Mouse (Mus musculus) MEL (cell line): ENCODE data around the gene Olfr718-ps1. TPM values are rescaled to one million over a fixed set of nuclear protein-coding genes. Genes with fewer than 3 reads are reported as not detected.

Experiments
- DNase-seq: peaks from one replicate; pipeline ENCODE4 v3.0.0; 2011; ENCODE audit warnings: low read depth, low spot score
- H3K27ac ChIP-seq: 2 replicates; pipeline ENCODE4 v1.5.1; 2012; ENCODE audit warnings: low read depth, mild to moderate bottlenecking, control low read depth, low read length, moderate library complexity; ENCODE audit not compliant: control insufficient read depth
- H3K27me3 ChIP-seq, 2 experiments: fragments of 150-350 bp in 1 of 2; sonication (generic) in 1 of 2; 2 replicates each; pipeline ENCODE4 v1.6.1; 2012; ENCODE audit warnings: low read length in 2 of 2, mild to moderate bottlenecking in 2 of 2, improper control_type of control experiment in 1 of 2, moderate library complexity in 1 of 2; ENCODE audit not compliant: insufficient read depth in 2 of 2, control insufficient read depth in 1 of 2
- H3K36me3 ChIP-seq, 2 experiments: 2 replicates each; pipeline ENCODE4 v1.6.1; 2012 to 2014; ENCODE audit warnings: low read length in 2 of 2, improper control_type of control experiment in 1 of 2, inconsistent platforms in 1 of 2, mild to moderate bottlenecking in 1 of 2; ENCODE audit not compliant: insufficient read depth in 2 of 2, control insufficient read depth in 1 of 2
- H3K4me1 ChIP-seq, 2 experiments: fragments of 150-350 bp in 1 of 2; sonication (generic) in 1 of 2; 2 replicates each; pipeline ENCODE4 v1.6.1; 2012; ENCODE audit warnings: low read length in 2 of 2, improper control_type of control experiment in 1 of 2, mild to moderate bottlenecking in 1 of 2; ENCODE audit not compliant: insufficient read depth in 2 of 2, control insufficient read depth in 1 of 2
- H3K4me3 ChIP-seq, 2 experiments: fragments of 150-350 bp in 1 of 2; sonication (generic) in 1 of 2; 2 replicates each; pipeline ENCODE4 v1.5.1; 2012; ENCODE audit warnings: low read depth in 2 of 2, low read length in 2 of 2, mild to moderate bottlenecking in 2 of 2, moderate library complexity in 2 of 2, control low read depth in 1 of 2, improper control_type of control experiment in 1 of 2; ENCODE audit not compliant: control insufficient read depth in 1 of 2, insufficient read depth in 1 of 2
- H3K79me2 ChIP-seq: 2 replicates; pipeline ENCODE4 v1.6.1; 2012; ENCODE audit warnings: mild to moderate bottlenecking, low read length, moderate library complexity; ENCODE audit not compliant: control insufficient read depth, poor library complexity, insufficient read depth
- H3K9ac ChIP-seq: 2 replicates; pipeline ENCODE4 v1.6.1; 2012; ENCODE audit warnings: low read depth, mild to moderate bottlenecking, control low read depth, low read length, moderate library complexity; ENCODE audit not compliant: control insufficient read depth, poor library complexity, severe bottlenecking
- H3K9me3 ChIP-seq: fragments of 150-350 bp; sonication (generic); replicated peaks from 2 replicates; pipeline ENCODE4 v1.6.1; 2012; ENCODE audit warnings: mild to moderate bottlenecking, low read length, improper control_type of control experiment, moderate library complexity; ENCODE audit not compliant: insufficient read depth
- CHD1 ChIP-seq: IDR thresholded peaks from 2 replicates; pipeline ENCODE4 v1.6.1; 2012; ENCODE audit warnings: low read depth, mild to moderate bottlenecking, inconsistent platforms, low read length, improper control_type of control experiment
- CTCF ChIP-seq, 3 experiments: IDR thresholded peaks in 2 of 3; conservative IDR thresholded peaks in 1 of 3; 2 replicates each; pipeline ENCODE4 v1.5.1; 2011 to 2012; ENCODE audit warnings: low read length in 3 of 3, low read depth in 2 of 3, mild to moderate bottlenecking in 2 of 3, improper control_type of control experiment in 1 of 3, inconsistent platforms in 1 of 3, mixed read lengths in 1 of 3, moderate library complexity in 1 of 3; ENCODE audit not compliant: control insufficient read depth in 1 of 3, insufficient read depth in 1 of 3, poor library complexity in 1 of 3, severe bottlenecking in 1 of 3
- E2F4 ChIP-seq: IDR thresholded peaks from 2 replicates; pipeline ENCODE4 v1.6.1; 2011; ENCODE audit warnings: low read depth, low read length, improper control_type of control experiment, borderline replicate concordance
- ELF1 ChIP-seq: IDR thresholded peaks from 2 replicates; pipeline ENCODE4 v1.6.1; 2014; ENCODE audit warnings: low read depth, mild to moderate bottlenecking, inconsistent platforms, low read length, improper control_type of control experiment, moderate library complexity
- EP300 ChIP-seq, 2 experiments: IDR thresholded peaks; 2 replicates each; pipeline ENCODE4 v1.6.1; 2011; ENCODE audit warnings: improper control_type of control experiment in 2 of 2, low read length in 2 of 2, low read depth in 1 of 2, mild to moderate bottlenecking in 1 of 2
- ETS1 ChIP-seq: IDR thresholded peaks from 2 replicates; pipeline ENCODE4 v1.6.1; 2012; ENCODE audit warnings: low read depth, mild to moderate bottlenecking, inconsistent platforms, low read length, improper control_type of control experiment, moderate library complexity
- GABPA ChIP-seq: IDR thresholded peaks from 2 replicates; pipeline ENCODE4 v1.6.1; 2012; ENCODE audit warnings: low read depth, mild to moderate bottlenecking, inconsistent platforms, low read length, improper control_type of control experiment, moderate library complexity
- GATA1 ChIP-seq: IDR thresholded peaks from 2 replicates; pipeline ENCODE4 v1.6.1; 2011; ENCODE audit warnings: low read depth, low read length, improper control_type of control experiment
- JUND ChIP-seq: IDR thresholded peaks from 2 replicates; pipeline ENCODE4 v1.6.1; 2011; ENCODE audit warnings: low read depth, mild to moderate bottlenecking, improper control_type of control experiment, low read length
- MAX ChIP-seq: IDR thresholded peaks from 2 replicates; pipeline ENCODE4 v1.6.1; 2011; ENCODE audit warnings: low read length, improper control_type of control experiment
- MEF2A ChIP-seq: IDR thresholded peaks from 2 replicates; pipeline ENCODE4 v1.6.1; 2014; ENCODE audit warnings: low read depth, mild to moderate bottlenecking, inconsistent platforms, low read length, improper control_type of control experiment; ENCODE audit not compliant: poor library complexity, insufficient replicate concordance, severe bottlenecking; ENCODE audit errors: extremely low read depth
- MYC ChIP-seq: IDR thresholded peaks from 2 replicates; pipeline ENCODE4 v1.6.1; 2011; ENCODE audit warnings: low read depth, mild to moderate bottlenecking, low read length, improper control_type of control experiment, moderate library complexity
- NELFE ChIP-seq: IDR thresholded peaks from 2 replicates; pipeline ENCODE4 v1.6.1; 2011; ENCODE audit warnings: low read depth, low read length, improper control_type of control experiment
- POLR2A ChIP-seq, 2 experiments: IDR thresholded peaks; 2 replicates each; pipeline ENCODE4 v1.6.1; 2011 to 2012; ENCODE audit warnings: low read length in 2 of 2, mild to moderate bottlenecking in 2 of 2, control low read depth in 1 of 2, improper control_type of control experiment in 1 of 2, low read depth in 1 of 2, moderate library complexity in 1 of 2; ENCODE audit not compliant: control insufficient read depth in 1 of 2, insufficient read depth in 1 of 2, poor library complexity in 1 of 2
- POLR2AphosphoS5 ChIP-seq: IDR thresholded peaks from 2 replicates; pipeline ENCODE4 v1.6.1; 2012; ENCODE audit warnings: low read depth, borderline replicate concordance, mild to moderate bottlenecking, inconsistent platforms, low read length, moderate library complexity, mixed read lengths
- RAD21 ChIP-seq: IDR thresholded peaks from 2 replicates; pipeline ENCODE4 v1.6.1; 2011; ENCODE audit warnings: mild to moderate bottlenecking, low read depth, low read length, improper control_type of control experiment
- RCOR1 ChIP-seq: IDR thresholded peaks from 2 replicates; pipeline ENCODE4 v1.6.1; 2012; ENCODE audit warnings: low read depth, mild to moderate bottlenecking, inconsistent platforms, low read length, improper control_type of control experiment
- SMC3 ChIP-seq: IDR thresholded peaks from 2 replicates; pipeline ENCODE4 v1.6.1; 2011; ENCODE audit warnings: low read depth, low read length, improper control_type of control experiment
- TAL1 ChIP-seq: IDR thresholded peaks from 2 replicates; pipeline ENCODE4 v1.6.1; 2012; ENCODE audit warnings: mild to moderate bottlenecking, inconsistent platforms, low read length, moderate library complexity, mixed read lengths
- USF2 ChIP-seq, 2 experiments: IDR thresholded peaks; 2 replicates each; pipeline ENCODE4 v1.6.1; 2011 to 2012; ENCODE audit warnings: improper control_type of control experiment in 2 of 2, low read length in 2 of 2, borderline replicate concordance in 1 of 2, inconsistent platforms in 1 of 2, low read depth in 1 of 2, mild to moderate bottlenecking in 1 of 2; ENCODE audit not compliant: insufficient read depth in 1 of 2
- ZNF384 ChIP-seq: IDR thresholded peaks from 2 replicates; pipeline ENCODE4 v1.6.1; 2012; ENCODE audit warnings: low read depth, mild to moderate bottlenecking, inconsistent platforms, low read length, improper control_type of control experiment
- polyA plus RNA-seq, 2 experiments: library from polyadenylated mRNA; stranded (reverse) in 1 of 2; unstranded in 1 of 2; fragments of >175 nt in 1 of 2; fragments of >200 nt in 1 of 2; gene quantifications; 2 replicates each; pipeline versions ENCODE4 v1.2.1 to v1.2.4; 2012; ENCODE audit warnings: low replicate concordance in 2 of 2, low read depth in 1 of 2; ENCODE audit not compliant: insufficient read length in 2 of 2, insufficient read depth in 1 of 2, missing spikeins in 1 of 2
- total RNA-seq: library from RNA; depleted of rRNA; stranded (reverse); fragments of 300-350 nt; gene quantifications from 2 replicates; pipeline ENCODE4 v1.2.3, GENCODE M21; 2012

The Olfr718-ps1 gene
- total and polyA plus RNA-seq, 3 experiments: 0.01 TPM; not detected in 2

GRCm38 (mm10) chr5:143179179-143179578, 31.8 kb upstream of the Olfr718-ps1 start (continued):
- TF ChIP-seq POLR2AphosphoS5 (no peak), MEF2A (no peak), USF2 (IDR thresholded peaks at IDR 0.05; ENCODE audit: borderline replicate concordance in 1 of 2, insufficient read depth in 1 of 2, low read depth in 1 of 2, low read length in 2 of 2) (no peak), CHD1 (no peak), RCOR1 (no peak)
- TF ChIP-seq, all 39 proteins: peak for 5

GRCm38 (mm10) chr5:143177541-143178200, 30.3 kb upstream of the Olfr718-ps1 start:
- Histone ChIP-seq H3K27ac (no peak overlapping the region), H3K27me3 (no peaks in the 10 kb centered on the region), H3K9ac (no peak overlapping the region), H3K9me3 (no peaks in the 10 kb centered on the region), H3K4me1 (peaks cover 3 to 7% of the 10 kb centered on the region in 2 experiments; a peak in 3 of 4 replicates), H3K36me3 (peaks cover 6 to 21% of the 10 kb centered on the region in 2 experiments), H3K4me3 (no peak overlapping the region), H3K79me2 (peaks cover 9% of the 10 kb centered on the region)
- TF ChIP-seq SMC3 (no peak), CTCF (IDR thresholded peaks at IDR 0.05 in 2 of 3, conservative IDR thresholded peaks at IDR 0.05 in 1 of 3; ENCODE audit: control insufficient read depth in 1 of 3, insufficient read depth in 1 of 3, low read depth in 2 of 3, low read length in 3 of 3, poor library complexity in 1 of 3, severe bottlenecking in 1 of 3) (peak; percentile 31 to 45 (median 42)), MEF2A (no peak), JUND (no peak), TAL1 (0 out of 2 replicates have a peak, but pooled peaks have one; percentile 20), RAD21 (peak; percentile 12), NELFE (no peak), GABPA (no peak), MYC (no peak), POLR2AphosphoS5 (no peak), ETS1 (0 out of 2 replicates have a peak, but pooled peaks have one; percentile 12), GATA1 (peak; percentile 60), E2F4 (no peak), POLR2A (IDR thresholded peaks at IDR 0.05; ENCODE audit: control insufficient read depth in 1 of 2, insufficient read depth in 1 of 2, low read depth in 1 of 2, low read length in 2 of 2, poor library complexity in 1 of 2) (no peak), ZNF384 (no peak), MAX (no peak), USF2 (IDR thresholded peaks at IDR 0.05; ENCODE audit: borderline replicate concordance in 1 of 2, insufficient read depth in 1 of 2, low read depth in 1 of 2, low read length in 2 of 2) (no peak), ELF1 (no peak), EP300 (IDR thresholded peaks at IDR 0.05; ENCODE audit: low read depth in 1 of 2, low read length in 2 of 2) (peak; percentile 14 to 53; a peak in 2 of 4 replicates)
- peak; percentile 50 for DNase-seq
